Mouse (Mus musculus): ENCODE measurements at regions not wholly inside any gene's neighbourhood (a gene's known extent, or its start where the extent isn't known, plus 50 kb on each side); places are given as distances from the start of the nearest gene placed in this dataset.

GRCm38 (mm10) chr11:63391478-63391877 lies 262.7 kb downstream of the Pmp22 start:
- TF ChIP-seq CTCF (IDR thresholded peaks at IDR 0.05; ENCODE audit: extremely low read depth, insufficient read length, insufficient replicate concordance, low read depth, low read length) (no peak), POLR2A (IDR thresholded peaks at IDR 0.05; ENCODE audit: low read depth, low read length) (no peak)

All from small intestine, adult 2 months (tissue).